Mouse (Mus musculus): ENCODE results near the gene Cyp4f17.

GRCm38 (mm10) chr17:32481766-32482165 is 24.1 kb upstream of the Cyp4f17 start:
- TF ChIP-seq CTCF (IDR thresholded peaks at IDR 0.05; ENCODE audit: low read depth, low read length), result no peak
- TF ChIP-seq POLR2A (IDR thresholded peaks at IDR 0.05; ENCODE audit: borderline replicate concordance, low read depth, low read length), result no peak

All from bone marrow macrophage, adult 2 months (primary cell).